Mouse (Mus musculus) small intestine, adult 2 months (tissue): Measurements from ENCODE around the gene Tifa. TPM values are rescaled to one million over a fixed set of nuclear protein-coding genes. Genes with fewer than 3 reads are reported as not detected.

ENCODE experiments used
- H3K27ac ChIP-seq: fragments of 200-500 bp; 2 replicates; pipeline ENCODE4 v1.5.1; 2012; ENCODE audit warnings: low read depth, low read length, control low read depth, inconsistent platforms; ENCODE audit not compliant: insufficient read depth
- H3K27me3 ChIP-seq: fragments of 200-500 bp; 2 replicates; pipeline ENCODE4 v1.6.1; 2012; ENCODE audit warnings: mild to moderate bottlenecking, moderate library complexity, low read length, inconsistent platforms; ENCODE audit not compliant: control insufficient read depth, insufficient read depth
- H3K36me3 ChIP-seq: fragments of 200-500 bp; 2 replicates; pipeline ENCODE4 v1.6.1; 2012; ENCODE audit warnings: mild to moderate bottlenecking, low read length, control low read depth, inconsistent platforms; ENCODE audit not compliant: control insufficient read depth, insufficient read depth
- H3K4me1 ChIP-seq: fragments of 200-500 bp; 2 replicates; pipeline ENCODE4 v1.6.1; 2012; ENCODE audit warnings: low read length, inconsistent platforms, mixed read lengths; ENCODE audit not compliant: control insufficient read depth, insufficient read depth, insufficient read length
- H3K4me3 ChIP-seq: fragments of 200-500 bp; 2 replicates; pipeline ENCODE4 v1.5.1; 2012; ENCODE audit warnings: low read depth, mild to moderate bottlenecking, control low read depth, inconsistent platforms, low read length, moderate library complexity
- CTCF ChIP-seq: fragments of 200-500 bp; IDR thresholded peaks from 2 replicates; pipeline ENCODE4 v1.5.1; 2012; ENCODE audit warnings: low read depth, mild to moderate bottlenecking, control low read depth, inconsistent platforms, low read length, moderate library complexity, mixed read lengths; ENCODE audit not compliant: insufficient replicate concordance, insufficient read length; ENCODE audit errors: extremely low read depth
- POLR2A ChIP-seq: fragments of 200-500 bp; IDR thresholded peaks from 2 replicates; pipeline ENCODE4 v1.6.1; 2012; ENCODE audit warnings: low read depth, mild to moderate bottlenecking, control low read depth, inconsistent platforms, low read length, moderate library complexity
- WGBS: fragments of 180-500 bp; shearing (Covaris S2); methylation state at CpG from one replicate; pipeline ENCODE4 v1.1.7; 2018; 5-methylcytosine and 5-hydroxymethylcytosine counted together
- polyA plus RNA-seq: library from polyadenylated mRNA; depleted of rRNA; stranded (reverse); fragments of >200 nt; gene quantifications from 2 replicates; pipeline ENCODE4 v1.2.3, GENCODE M21; 2012

Tifa gene
- polyA plus RNA-seq, 1 experiment, result 11.3 TPM

DNA sequence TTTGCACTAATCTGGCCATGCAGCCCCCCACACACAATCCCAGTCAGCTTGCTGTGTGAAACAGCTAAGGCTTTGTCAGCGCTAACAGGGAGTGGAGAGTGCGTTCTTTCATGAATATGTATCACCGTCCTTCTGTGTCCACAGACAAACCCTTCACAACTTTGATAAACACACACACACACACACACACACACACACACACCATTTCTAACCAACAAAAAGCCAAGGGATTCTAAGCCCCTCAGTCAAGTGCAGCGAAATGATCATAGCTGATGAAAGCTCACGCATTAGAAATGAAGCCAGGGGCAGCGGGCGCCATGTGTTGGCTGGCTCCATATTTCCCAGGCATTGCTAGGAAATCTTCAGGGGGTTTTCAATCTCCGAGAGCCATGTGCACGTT lies 40.3 kb upstream of the Tifa start:
- 80% methylated on average over 9 of the region's 9 CpGs for WGBS
- Histone ChIP-seq H3K27ac (no peak overlapping the region), H3K36me3 (peaks cover 5% of the 10 kb centered on the region), H3K4me1 (no peaks in the 10 kb centered on the region; the same call in 1 of the 2 replicates), H3K27me3 (no peaks in the 10 kb centered on the region), H3K4me3 (no peak overlapping the region)
- TF ChIP-seq POLR2A (no peak), CTCF (no peak)

DNA sequence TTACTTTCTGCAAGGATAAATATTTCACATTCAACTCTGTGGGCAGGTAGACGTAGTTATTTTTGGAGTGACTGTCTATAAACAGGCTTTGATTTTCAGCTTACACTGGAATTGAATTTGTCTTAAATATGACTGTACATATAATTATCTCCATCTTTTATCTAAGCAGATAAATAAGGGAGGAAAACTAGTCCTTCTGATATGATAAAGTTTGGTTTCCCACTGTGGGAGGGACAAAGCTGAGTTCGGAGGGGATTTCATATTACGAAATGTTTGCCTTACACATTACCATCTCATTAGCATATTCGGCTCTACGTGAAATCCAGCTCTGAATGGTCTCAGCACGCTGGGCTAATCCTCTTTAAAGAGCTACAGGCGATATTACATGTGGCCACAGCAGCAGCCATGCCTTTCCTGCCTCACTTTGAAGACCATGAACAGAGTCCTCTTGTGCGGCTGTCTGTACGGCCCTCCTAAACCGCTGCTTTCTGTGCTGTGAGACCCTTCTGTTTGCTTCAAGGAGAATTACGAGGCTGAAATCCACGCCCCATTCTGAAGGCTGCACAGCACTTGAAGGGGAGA lies 39.5 kb upstream of the Tifa start:
- TF ChIP-seq POLR2A (no peak), CTCF (no peak)
- Histone ChIP-seq H3K27ac (no peak overlapping the region), H3K4me1 (no peaks in the 10 kb centered on the region), H3K4me3 (no peak overlapping the region), H3K27me3 (no peaks in the 10 kb centered on the region), H3K36me3 (peaks cover 8% of the 10 kb centered on the region)
- 49% methylated on average over 12 of the region's 12 CpGs for WGBS

DNA sequence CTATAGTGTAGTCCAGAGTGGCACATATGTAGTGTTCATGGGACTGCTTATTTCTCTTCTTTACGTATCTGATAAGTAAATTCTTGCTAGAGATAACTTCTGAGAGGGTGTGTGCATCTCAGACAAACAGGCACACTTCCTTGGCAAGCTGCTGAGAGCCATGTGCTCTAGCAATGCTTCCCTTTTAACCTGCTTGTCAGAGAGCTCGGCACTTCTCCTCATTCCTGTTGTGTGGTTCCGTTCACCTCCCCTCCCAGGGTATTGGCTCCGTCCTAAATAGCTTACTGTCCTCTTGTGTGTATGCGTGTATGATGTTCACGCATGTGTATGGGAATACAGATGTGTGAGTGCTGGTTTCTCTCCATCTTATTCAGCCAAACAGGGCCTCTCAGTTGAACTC lies 33.1 kb upstream of the Tifa start:
- Histone ChIP-seq H3K36me3 (peaks cover 8% of the 10 kb centered on the region), H3K4me1 (no peaks in the 10 kb centered on the region), H3K27me3 (no peaks in the 10 kb centered on the region), H3K4me3 (no peak overlapping the region), H3K27ac (no peak overlapping the region)
- WGBS, result 90% methylated on average over 6 of the region's 6 CpGs
- TF ChIP-seq CTCF (no peak), POLR2A (no peak)

DNA sequence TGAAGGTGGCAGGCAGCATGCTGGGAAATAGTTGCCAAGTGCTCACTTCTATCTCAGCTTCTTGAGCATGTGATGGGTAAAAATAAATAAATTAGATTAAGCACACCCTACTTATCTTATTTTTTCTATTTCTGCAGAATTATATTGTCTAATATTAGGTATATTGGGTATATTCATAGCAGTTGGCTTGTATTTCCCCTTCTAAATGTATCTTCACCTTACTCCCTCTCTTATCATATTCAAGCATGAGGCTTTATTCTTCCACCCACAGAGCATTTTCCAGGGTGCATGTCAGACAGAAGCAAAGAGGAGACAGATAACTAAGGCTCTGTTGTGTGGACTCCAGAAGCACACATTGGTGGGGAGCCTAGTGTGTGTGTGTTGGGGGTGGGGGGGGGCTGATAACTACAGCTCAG lies 31.7 kb upstream of the Tifa start:
- TF ChIP-seq POLR2A (no peak), CTCF (no peak)
- Histone ChIP-seq H3K27ac (no peak overlapping the region), H3K27me3 (no peaks in the 10 kb centered on the region), H3K36me3 (peaks cover 6% of the 10 kb centered on the region; the same call in 1 of the 2 replicates), H3K4me1 (no peaks in the 10 kb centered on the region), H3K4me3 (no peak overlapping the region)

DNA sequence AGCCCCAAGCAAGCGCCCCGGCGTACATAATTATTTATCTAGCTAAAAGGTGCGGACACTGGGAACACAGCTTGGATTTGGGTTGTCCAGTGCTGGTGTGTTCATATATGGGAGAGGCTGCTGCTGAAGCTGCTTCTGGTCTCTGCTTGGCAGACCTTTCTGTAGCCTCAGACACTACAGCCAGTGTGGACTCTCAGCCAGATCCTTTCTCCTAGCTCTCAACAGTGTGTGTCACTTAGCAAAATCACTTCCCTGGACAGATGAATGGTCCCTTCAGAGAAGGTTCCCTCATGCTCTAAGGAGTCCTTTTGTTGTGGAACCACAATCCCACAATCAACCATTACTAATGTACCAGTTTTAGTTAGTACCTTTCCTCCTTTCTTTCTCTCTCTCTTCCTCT lies 30.8 kb upstream of the Tifa start:
- no peak overlapping the region for H3K27ac ChIP-seq
- TF ChIP-seq CTCF (no peak), POLR2A (no peak)
- 85% methylated on average over 4 of the region's 4 CpGs for WGBS
- H3K36me3 ChIP-seq, result peaks cover 6% of the 10 kb centered on the region; the same call in 1 of the 2 replicates
- H3K4me1 ChIP-seq, result no peaks in the 10 kb centered on the region
- H3K4me3 ChIP-seq, result no peak overlapping the region
- no peaks in the 10 kb centered on the region for H3K27me3 ChIP-seq

DNA sequence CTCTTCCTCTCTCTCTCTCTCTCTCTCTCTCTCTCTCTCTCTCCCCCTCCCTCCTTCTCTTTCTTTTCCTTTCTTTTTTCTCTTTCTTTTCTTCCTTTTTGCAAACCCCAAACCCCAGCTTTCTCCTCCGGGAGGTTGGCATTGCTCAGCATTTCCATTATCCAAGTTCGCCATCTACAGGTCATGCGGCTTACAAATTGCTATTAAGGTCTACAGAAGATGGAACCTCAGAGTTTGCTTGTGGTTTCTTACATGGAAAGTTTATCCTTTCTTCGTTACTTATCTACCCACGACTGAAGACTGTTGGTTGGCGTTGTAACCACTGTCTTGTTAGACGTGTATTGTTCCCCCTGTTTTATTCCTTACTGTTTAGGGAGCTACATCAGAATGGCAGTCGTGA lies 30.4 kb upstream of the Tifa start:
- H3K4me1 ChIP-seq, result no peaks in the 10 kb centered on the region

DNA sequence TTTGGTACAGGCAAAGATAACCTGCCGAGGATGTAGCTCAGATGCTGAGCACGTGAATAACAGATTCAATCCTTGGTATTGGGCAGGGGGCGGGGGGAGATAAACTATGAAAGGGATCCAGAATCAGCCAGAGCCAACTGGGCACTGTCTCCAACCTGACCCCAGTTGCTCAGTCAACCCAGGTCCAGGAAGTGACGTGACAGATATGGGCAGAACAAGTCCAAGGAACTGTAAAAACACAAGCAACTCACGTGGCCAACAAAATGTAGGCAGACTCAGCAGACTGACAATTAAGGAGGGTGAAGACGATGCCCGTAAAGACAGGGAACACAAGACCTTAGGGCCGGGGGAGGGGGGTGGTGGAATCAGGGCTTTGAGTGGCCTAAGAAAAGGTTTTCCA lies 27.2 kb upstream of the Tifa start:
- no peaks in the 10 kb centered on the region for H3K4me1 ChIP-seq
- no peaks in the 10 kb centered on the region for H3K27me3 ChIP-seq
- WGBS, result 81% methylated on average over 8 of the region's 8 CpGs
- H3K27ac ChIP-seq, result no peak overlapping the region
- H3K4me3 ChIP-seq, result no peak overlapping the region
- no peaks in the 10 kb centered on the region for H3K36me3 ChIP-seq
- TF ChIP-seq CTCF (no peak), POLR2A (no peak)

More for the DNA sequence above, 30.4 kb upstream of the Tifa start:
- TF ChIP-seq CTCF (no peak), POLR2A (no peak)
- no peak overlapping the region for H3K4me3 ChIP-seq
- peaks cover 4% of the 10 kb centered on the region; the same call in 1 of the 2 replicates for H3K36me3 ChIP-seq
- H3K27me3 ChIP-seq, result no peaks in the 10 kb centered on the region
- H3K27ac ChIP-seq, result no peak overlapping the region
- 22% methylated on average over 8 of the region's 8 CpGs for WGBS

DNA sequence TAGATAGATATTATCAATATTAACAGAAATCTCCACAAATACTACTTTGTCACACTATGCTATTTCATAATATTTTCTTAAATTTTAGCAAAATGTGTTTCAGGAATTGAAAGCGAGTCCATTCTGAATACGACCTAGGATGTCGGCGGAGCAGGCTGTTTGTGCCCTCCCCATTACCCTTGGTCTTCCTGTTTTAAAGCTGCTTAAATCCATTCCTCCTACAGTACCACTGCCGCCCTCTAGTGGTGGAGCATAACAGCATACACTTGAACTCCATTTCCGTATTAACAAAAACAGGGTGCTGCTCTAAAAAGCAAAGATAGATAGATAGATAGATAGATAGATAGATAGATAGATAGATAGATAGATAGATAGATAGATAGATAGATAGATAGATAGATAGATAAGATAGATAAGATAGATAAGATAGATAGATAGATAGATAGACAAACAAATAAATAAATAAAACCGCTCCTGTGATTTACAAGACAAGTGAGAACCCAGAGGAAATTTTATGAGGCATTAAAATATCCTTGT lies 26.5 kb upstream of the Tifa start:
- 20% methylated on average over 7 of the region's 7 CpGs for WGBS
- TF ChIP-seq CTCF (peak; percentile 68; the same call in 1 of the 2 replicates), POLR2A (no peak)
- Histone ChIP-seq H3K4me3 (no peak overlapping the region), H3K4me1 (no peaks in the 10 kb centered on the region), H3K36me3 (no peaks in the 10 kb centered on the region), H3K27me3 (no peaks in the 10 kb centered on the region), H3K27ac (no peak overlapping the region)
